Mouse (Mus musculus): Measurements from ENCODE around the gene Cenpb. TPM values are rescaled to one million over a fixed set of nuclear protein-coding genes. Genes with fewer than 3 reads are reported as not detected.

The Cenpb gene
- polyA plus RNA-seq, 1 experiment from 2014 or later, result 18.8 TPM

DNA sequence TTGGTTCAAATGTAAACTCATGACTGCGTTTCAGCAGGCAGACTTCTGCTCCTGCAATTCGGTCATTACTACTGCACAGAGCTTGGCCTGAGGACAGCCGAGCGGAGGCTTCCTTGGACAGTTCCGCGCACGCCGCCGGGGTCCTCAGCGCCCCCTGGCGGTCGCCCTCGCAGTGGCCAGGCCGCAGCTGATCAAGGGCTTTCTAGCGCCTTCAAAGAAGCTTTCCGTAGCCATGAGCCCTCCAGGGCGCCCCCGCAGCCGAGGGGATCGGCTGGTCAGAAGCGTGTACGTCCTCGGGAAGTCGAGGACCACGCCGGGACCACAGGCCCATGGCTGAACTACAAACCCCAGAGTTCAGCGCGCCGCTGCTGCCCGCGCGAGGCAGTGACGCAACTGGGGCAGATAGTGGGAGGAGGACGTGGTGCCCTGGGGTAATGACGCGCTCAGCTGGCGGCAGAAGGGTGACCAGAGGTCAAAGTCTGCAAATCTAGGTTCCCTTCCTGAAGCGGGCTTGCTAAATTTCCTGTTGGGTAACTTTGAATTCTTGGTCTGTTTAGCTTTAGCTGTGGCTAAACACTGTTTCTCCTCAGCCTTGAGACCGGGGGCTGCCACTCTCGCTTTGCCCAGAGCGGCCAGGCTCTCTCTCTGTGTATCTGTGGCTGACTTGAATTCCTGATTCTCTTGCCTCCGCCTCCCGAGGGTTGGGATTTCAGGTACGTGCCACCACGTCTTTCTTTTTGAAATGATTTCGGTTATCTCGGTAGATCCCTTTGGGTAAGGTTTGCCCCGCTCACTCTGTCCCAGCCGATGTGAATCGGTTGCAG is 30.3 kb upstream of the Cenpb start:
- H3K4me2 ChIP-seq (replicated peaks), result peak overlapping the region; percentile 62
- peak overlapping the region; percentile 67 for H3K4me3 ChIP-seq
- H3K27ac ChIP-seq (replicated peaks), result peak overlapping the region; percentile 91
- H3K9me3 ChIP-seq, result no peaks in the 10 kb centered on the region
- 1% methylated on average over 50 of the region's 50 CpGs for WGBS
- H3K27me3 ChIP-seq, result no peaks in the 10 kb centered on the region
- peak; percentile 97 for ATAC-seq (replicated peaks)
- H3K4me1 ChIP-seq, result peaks cover 15% of the 10 kb centered on the region
- peaks cover 3% of the 10 kb centered on the region for H3K36me3 ChIP-seq
- peak overlapping the region; percentile 73 for H3K9ac ChIP-seq (replicated peaks)

DNA sequence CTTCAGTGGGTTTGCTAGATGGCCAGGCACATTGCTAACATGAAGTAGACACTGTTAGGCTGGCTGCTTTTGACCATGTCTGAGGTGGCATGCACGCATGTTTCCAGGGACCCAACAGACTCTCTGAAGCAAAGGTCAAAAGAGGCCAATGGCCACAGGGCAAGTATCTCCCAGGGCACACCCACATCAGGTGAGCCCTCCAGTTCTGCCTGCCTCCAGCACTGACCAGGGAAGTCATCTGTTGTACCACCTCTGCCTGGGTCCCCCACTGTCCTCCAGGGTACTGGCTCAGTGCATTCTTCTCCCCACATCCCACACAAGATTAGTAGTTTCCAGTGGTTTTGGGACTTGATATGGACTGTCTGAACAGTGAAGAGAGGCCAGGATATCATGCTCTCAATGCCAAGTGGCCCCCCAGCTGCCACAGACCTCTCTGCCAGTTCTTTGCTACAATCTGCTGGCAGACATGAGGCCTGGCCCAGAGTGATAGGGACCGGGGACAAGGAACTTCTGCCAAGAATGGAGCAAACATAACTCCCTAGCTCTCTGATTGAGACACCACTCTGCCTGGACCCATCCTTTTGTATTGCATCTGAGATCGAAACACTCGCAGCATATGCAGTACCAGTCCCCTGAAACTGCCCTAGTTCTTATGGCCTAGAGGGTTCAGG is 29.4 kb upstream of the Cenpb start:
- ATAC-seq (replicated peaks), result peak; percentile 1; the same call in 1 of the 2 replicates
- WGBS, result 76% methylated on average over 4 of the region's 4 CpGs
- H3K4me3 ChIP-seq, result peak overlapping the region; percentile 67; the same call in 1 of the 2 replicates

DNA sequence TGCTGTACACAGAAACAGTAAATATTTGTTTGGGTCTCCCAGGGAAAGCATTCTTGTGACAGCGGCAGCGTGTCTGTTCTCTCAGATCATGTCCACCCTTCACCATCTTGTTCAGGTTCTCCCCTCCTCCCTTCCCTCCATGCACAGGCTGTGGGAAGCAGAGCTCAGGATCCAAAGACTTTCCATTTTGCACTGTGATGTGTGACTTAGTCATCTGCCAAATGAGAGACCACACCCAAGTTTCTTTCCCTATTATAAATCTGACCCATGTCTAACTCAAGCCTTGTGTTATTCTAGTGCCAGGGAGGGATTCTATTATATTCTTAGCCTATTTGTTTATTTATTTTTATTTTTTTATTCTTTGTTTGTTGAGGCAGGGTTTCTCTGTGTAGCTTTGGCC is 28.5 kb upstream of the Cenpb start:
- Histone ChIP-seq H3K27me3 (no peaks in the 10 kb centered on the region), H3K4me2 (replicated peaks) (no peak overlapping the region), H3K36me3 (peaks cover 3% of the 10 kb centered on the region), H3K27ac (replicated peaks) (no peak overlapping the region), H3K4me3 (no peak overlapping the region), H3K9me3 (no peaks in the 10 kb centered on the region), H3K4me1 (peaks cover 15% of the 10 kb centered on the region), H3K9ac (replicated peaks) (no peak overlapping the region)
- ATAC-seq (replicated peaks), result no peak
- WGBS, result 93% methylated on average over 2 of the region's 2 CpGs

More for the DNA sequence above, 29.4 kb upstream of the Cenpb start:
- Histone ChIP-seq H3K27ac (replicated peaks) (peak overlapping the region; percentile 91), H3K4me1 (peaks cover 15% of the 10 kb centered on the region), H3K9ac (replicated peaks) (peak overlapping the region; percentile 73), H3K27me3 (no peaks in the 10 kb centered on the region), H3K36me3 (peaks cover 3% of the 10 kb centered on the region), H3K9me3 (no peaks in the 10 kb centered on the region), H3K4me2 (replicated peaks) (peak overlapping the region; percentile 62)

- no peak within 1 kb of the TSS for H3K27ac ChIP-seq (replicated peaks)
- 84% methylated on average over 4 of the region's 4 CpGs for WGBS
These were observed 26.9 kb upstream of the Cenpb start, which contains the start of gene Ap5s1 for GRCm38 (mm10) chr2:131206778-131207177. TSS of gene Ap5s1 (plus strand) at chr2:131207078.

DNA sequence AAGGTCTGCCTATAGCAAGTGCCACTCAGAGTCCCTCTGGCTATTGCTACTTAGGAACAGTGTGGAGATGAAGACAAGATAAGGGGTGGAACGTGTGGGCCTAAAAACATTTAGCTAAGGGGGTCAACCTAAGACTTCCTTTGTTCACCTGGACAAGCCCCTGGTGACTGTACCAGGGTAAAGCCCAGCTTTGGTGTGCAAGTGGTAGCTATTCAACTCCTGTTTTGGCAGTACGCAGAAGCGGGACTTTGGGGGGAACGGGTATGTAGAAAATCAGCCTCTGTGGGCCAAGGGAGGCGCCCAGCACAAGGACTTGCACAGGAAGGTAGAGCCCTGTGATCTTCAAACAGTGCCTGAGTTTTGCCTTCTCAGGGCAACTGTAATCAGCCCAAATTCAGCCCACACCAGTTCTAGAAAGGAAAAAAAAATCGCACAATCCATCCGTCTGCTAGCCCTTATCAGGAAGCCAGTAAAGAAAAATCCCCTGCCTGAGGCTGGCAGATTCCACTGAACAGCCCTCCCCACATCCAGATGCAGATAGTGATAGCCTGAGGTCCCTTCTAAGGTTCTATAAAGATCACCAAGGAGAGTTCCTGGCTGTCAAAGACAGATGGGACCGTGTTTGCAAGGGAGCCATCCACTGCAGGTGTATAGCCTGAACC is 25.8 kb upstream of the Cenpb start:
- Histone ChIP-seq H3K4me1 (peaks cover 7% of the 10 kb centered on the region), H3K27me3 (no peaks in the 10 kb centered on the region), H3K9ac (replicated peaks) (no peak overlapping the region), H3K27ac (replicated peaks) (no peak overlapping the region), H3K4me3 (no peak overlapping the region), H3K36me3 (no peaks in the 10 kb centered on the region), H3K9me3 (no peaks in the 10 kb centered on the region), H3K4me2 (replicated peaks) (no peak overlapping the region)
- no peak for ATAC-seq (replicated peaks)
- 94% methylated on average over 8 of the region's 8 CpGs for WGBS

More at GRCm38 (mm10) chr2:131206778-131207177, 26.9 kb upstream of the Cenpb start, which contains the start of gene Ap5s1:
- Histone ChIP-seq H3K9me3 (no peaks in the 10 kb centered on the region), H3K27me3 (no peaks in the 10 kb centered on the region), H3K4me2 (replicated peaks) (no peak within 1 kb of the TSS), H3K9ac (replicated peaks) (no peak within 1 kb of the TSS), H3K36me3 (no peaks in the 10 kb centered on the region), H3K4me1 (peaks cover 15% of the 10 kb centered on the region), H3K4me3 (no peak within 1 kb of the TSS)
- ATAC-seq (replicated peaks), result no peak

DNA sequence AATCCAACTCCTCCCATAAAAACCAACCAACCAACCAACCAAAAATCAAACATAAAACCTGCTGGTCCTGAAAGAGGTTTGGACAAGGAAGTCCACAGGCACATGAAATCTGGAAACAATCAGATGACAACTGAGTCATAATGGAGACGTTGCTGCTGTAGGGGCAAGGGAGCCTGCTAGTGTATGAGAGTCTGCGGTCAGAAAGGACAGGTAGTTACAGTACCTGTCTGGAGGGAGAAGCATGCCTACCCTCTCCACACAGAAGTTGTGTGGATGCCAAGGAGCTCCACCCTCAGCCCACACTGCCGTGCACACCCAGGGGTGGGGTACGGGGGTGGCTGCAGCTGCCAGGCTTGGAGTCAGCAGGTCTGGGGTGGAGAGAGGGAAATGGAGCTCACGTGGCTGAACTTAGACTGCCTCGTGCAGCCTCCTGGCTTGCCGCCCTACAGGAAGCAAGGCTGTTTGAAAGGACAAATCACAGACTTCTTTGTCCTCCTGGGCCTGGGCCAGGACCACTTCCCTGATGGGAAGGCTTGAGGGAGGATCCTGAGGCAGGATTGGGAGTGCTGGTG is 24.6 kb upstream of the Cenpb start:
- 49% methylated on average over 7 of the region's 7 CpGs for WGBS
- H3K4me1 ChIP-seq, result peaks cover 3% of the 10 kb centered on the region
- no peak overlapping the region for H3K27ac ChIP-seq (replicated peaks)
- H3K9ac ChIP-seq (replicated peaks), result no peak overlapping the region
- no peaks in the 10 kb centered on the region for H3K27me3 ChIP-seq
- no peaks in the 10 kb centered on the region for H3K9me3 ChIP-seq
- ATAC-seq (replicated peaks), result no peak
- no peaks in the 10 kb centered on the region for H3K36me3 ChIP-seq
- H3K4me3 ChIP-seq, result no peak overlapping the region
- no peak overlapping the region for H3K4me2 ChIP-seq (replicated peaks)

DNA sequence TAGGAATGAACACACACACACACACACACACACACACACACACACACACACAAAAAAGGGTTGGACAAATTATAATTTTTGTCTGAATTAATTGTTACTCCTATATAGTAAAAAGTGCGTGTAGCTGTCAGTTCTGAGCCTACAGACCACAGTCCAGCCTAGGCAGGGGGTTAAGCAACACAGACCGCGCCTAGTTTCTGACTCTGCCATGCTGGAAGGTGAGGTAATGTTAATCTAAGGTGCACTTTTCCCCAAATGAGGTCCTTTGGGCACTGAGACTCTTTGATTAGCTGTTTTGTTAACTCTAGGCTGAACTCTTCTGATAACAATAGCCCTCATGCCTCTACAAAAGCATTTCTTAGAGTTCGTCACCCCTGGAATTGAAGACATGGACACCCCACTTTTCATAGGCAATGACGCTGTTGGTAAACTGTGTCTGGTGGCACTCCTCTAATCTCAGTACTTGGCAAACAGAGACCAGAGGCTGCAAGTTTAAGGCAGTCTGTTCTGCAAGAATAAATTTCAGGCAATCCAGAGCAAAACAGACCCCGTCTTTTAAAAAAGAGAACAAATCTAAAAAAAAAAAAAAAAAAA is 24.0 kb upstream of the Cenpb start:
- no peak overlapping the region for H3K4me2 ChIP-seq (replicated peaks)
- ATAC-seq (replicated peaks), result no peak
- H3K4me3 ChIP-seq, result no peak overlapping the region
- no peaks in the 10 kb centered on the region for H3K9me3 ChIP-seq
- no peaks in the 10 kb centered on the region for H3K27me3 ChIP-seq
- no peaks in the 10 kb centered on the region for H3K36me3 ChIP-seq
- no peak overlapping the region for H3K27ac ChIP-seq (replicated peaks)
- WGBS, result 85% methylated on average over 6 of the region's 6 CpGs
- no peak overlapping the region for H3K9ac ChIP-seq (replicated peaks)
- H3K4me1 ChIP-seq, result no peaks in the 10 kb centered on the region

- no peaks in the 10 kb centered on the region for H3K4me1 ChIP-seq
- H3K36me3 ChIP-seq, result no peaks in the 10 kb centered on the region
- WGBS, result 75% methylated on average over 3 of the region's 3 CpGs
- no peaks in the 10 kb centered on the region for H3K9me3 ChIP-seq
- H3K27ac ChIP-seq (replicated peaks), result no peak overlapping the region
- no peak overlapping the region for H3K9ac ChIP-seq (replicated peaks)
- ATAC-seq (replicated peaks), result no peak
- H3K27me3 ChIP-seq, result no peaks in the 10 kb centered on the region
- H3K4me2 ChIP-seq (replicated peaks), result no peak overlapping the region
- H3K4me3 ChIP-seq, result no peak overlapping the region
These were observed 21.4 kb upstream of the Cenpb start for GRCm38 (mm10) chr2:131201262-131201661.

GRCm38 (mm10) chr2:131200710-131201109 is 20.8 kb upstream of the Cenpb start:
- no peaks in the 10 kb centered on the region for H3K4me1 ChIP-seq
- H3K9ac ChIP-seq (replicated peaks), result no peak overlapping the region
- no peaks in the 10 kb centered on the region for H3K36me3 ChIP-seq
- no peak for ATAC-seq (replicated peaks)
- 88% methylated on average over 2 of the region's 2 CpGs for WGBS
- no peak overlapping the region for H3K4me2 ChIP-seq (replicated peaks)
- H3K4me3 ChIP-seq, result no peak overlapping the region
- no peaks in the 10 kb centered on the region for H3K9me3 ChIP-seq
- no peak overlapping the region for H3K27ac ChIP-seq (replicated peaks)
- H3K27me3 ChIP-seq, result no peaks in the 10 kb centered on the region

- Histone ChIP-seq H3K27ac (replicated peaks) (no peak overlapping the region), H3K9ac (replicated peaks) (no peak overlapping the region), H3K4me1 (no peaks in the 10 kb centered on the region), H3K4me3 (no peak overlapping the region), H3K4me2 (replicated peaks) (no peak overlapping the region), H3K27me3 (no peaks in the 10 kb centered on the region), H3K36me3 (peaks cover 16% of the 10 kb centered on the region; the same call in 1 of the 2 replicates), H3K9me3 (no peaks in the 10 kb centered on the region)
- no peak for ATAC-seq (replicated peaks)
- WGBS, result 93% methylated on average over 16 of the region's 16 CpGs
These were observed 16.9 kb upstream of the Cenpb start for GRCm38 (mm10) chr2:131196606-131197316.

DNA sequence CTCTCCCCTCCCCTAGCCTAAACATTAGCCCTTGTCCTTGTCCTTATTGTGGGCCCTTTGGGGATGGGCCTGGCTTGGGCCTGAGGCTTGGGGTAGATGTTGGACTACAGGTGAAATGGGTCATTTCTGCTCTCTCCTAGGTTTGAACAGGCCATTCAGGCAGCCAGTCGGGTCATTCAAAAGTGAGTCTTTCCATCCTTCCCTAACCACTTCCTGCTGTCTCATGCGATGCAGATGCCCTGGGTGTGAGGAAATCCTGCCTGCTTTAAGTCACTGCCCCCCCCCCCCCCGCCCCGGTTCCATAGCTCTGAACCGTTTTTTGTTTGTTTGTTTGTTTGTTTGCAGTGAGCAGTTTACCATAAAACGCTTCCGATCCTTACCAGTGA is 11.1 kb upstream of the Cenpb start:
- no peak for ATAC-seq (replicated peaks)
- no peak overlapping the region for H3K4me2 ChIP-seq (replicated peaks)
- 0 out of 2 replicates have a peak overlapping the region, but pooled peaks have one; percentile 26 for H3K9ac ChIP-seq (replicated peaks)
- H3K36me3 ChIP-seq, result peaks cover 16% of the 10 kb centered on the region; the same call in 1 of the 2 replicates
- WGBS, result 56% methylated on average over 7 of the region's 7 CpGs
- no peaks in the 10 kb centered on the region for H3K9me3 ChIP-seq
- no peaks in the 10 kb centered on the region for H3K27me3 ChIP-seq
- H3K27ac ChIP-seq (replicated peaks), result peak overlapping the region; percentile 69
- H3K4me3 ChIP-seq, result no peak overlapping the region
- H3K4me1 ChIP-seq, result peaks cover 35% of the 10 kb centered on the region

Data from forebrain, embryonic 15.5 days (tissue).